Mouse (Mus musculus) megakaryocyte-erythroid progenitor cell, adult 5-6 weeks (primary cell): ENCODE measurements around the gene Uvrag. TPM values are rescaled to one million over a fixed set of nuclear protein-coding genes. Genes with fewer than 3 reads are reported as not detected.

Source experiments
- ATAC-seq: replicated peaks from 2 replicates; pipeline ENCODE4 v1.8.0; 2016; ENCODE audit warnings: mild to moderate bottlenecking, inconsistent platforms; ENCODE audit not compliant: severe bottlenecking, poor library complexity, low FRiP score, low TSS enrichment
- total RNA-seq, 2 experiments: library from RNA; stranded (forward) in 1 of 2; stranded (reverse) in 1 of 2; fragments of 200-1000, 215-1000 nt in 1 of 2; fragments of >200 nt in 1 of 2; fragmentation: Nextera tagmentation in 1 of 2; gene quantifications; 2 replicates each; pipeline ENCODE4 v1.2.3; 2014 to 2017

The Uvrag gene
- total RNA-seq, 2 experiments from 2014 or later, result 15.0 to 16.2 TPM

- no peak for ATAC-seq
Measured at GRCm38 (mm10) chr7:99168756-99169155, 27.8 kb upstream of the Uvrag start.

GRCm38 (mm10) chr7:99167939-99168338 is 27.0 kb upstream of the Uvrag start:
- no peak for ATAC-seq

DNA sequence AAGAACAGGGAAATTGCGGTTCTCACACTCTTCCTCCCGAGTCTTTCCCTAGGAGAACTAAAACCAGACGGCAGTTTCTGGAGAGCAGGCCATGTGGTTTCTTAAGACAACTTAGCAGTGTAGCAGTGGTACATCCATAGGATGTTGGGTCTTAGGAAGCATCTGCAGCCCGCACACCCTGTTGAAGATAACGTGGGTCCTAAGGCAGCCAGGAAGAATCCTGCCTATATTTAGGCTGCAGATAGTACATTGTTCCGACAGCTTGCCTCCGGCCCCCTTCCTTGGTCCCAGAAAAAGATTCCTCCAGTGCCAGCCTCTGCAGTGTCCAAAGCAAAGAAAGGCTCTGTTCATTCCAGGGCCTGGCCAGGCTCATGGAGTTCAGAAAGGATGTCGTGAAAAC is 25.2 kb upstream of the Uvrag start:
- no peak for ATAC-seq

GRCm38 (mm10) chr7:99164873-99165410 is 24.0 kb upstream of the Uvrag start:
- ATAC-seq, result no peak

- ATAC-seq, result no peak
Measured at GRCm38 (mm10) chr7:99162462-99162861, 21.5 kb upstream of the Uvrag start.

DNA sequence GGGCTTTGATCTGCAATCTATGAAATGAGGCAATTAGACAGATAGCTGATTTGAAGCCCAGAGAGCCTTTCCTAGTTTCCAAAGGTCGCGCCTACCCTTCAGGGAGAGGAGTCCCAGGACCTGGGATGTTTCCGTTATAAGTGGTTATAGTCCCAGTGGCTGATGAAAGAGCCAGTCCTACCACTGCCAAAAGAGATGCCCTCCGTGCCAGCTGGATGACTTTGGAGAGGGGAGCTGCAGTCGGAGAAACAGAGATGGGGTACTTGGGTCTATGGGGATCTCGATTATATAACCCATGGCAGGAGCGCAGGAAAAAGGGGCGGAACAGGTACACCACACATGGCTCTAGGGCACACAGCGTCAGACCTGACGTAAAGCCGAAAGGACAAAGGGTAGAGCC is 21.0 kb upstream of the Uvrag start:
- ATAC-seq, result no peak

- no peak for ATAC-seq
Measured at GRCm38 (mm10) chr7:99161529-99161928, 20.6 kb upstream of the Uvrag start.

DNA sequence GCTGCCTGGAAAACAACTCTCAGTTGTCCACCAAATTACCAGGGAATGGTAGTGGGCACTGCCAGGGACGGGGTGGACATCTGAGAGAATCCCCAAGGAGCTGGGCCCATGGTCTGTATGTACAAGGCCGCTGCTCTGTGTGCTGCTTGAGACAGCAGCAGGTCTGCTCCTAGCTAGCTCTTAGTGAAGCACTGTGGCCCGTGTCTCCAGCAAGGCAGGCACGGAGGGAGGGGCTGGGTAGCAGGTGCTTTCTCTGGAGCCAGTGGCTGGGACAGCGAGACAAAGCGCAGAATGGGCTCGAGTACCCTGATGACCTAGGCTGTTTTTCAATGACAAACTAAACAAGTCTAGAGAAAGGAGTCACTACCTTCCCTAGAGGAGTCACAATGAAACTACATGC is 20.1 kb upstream of the Uvrag start:
- ATAC-seq, result no peak

DNA sequence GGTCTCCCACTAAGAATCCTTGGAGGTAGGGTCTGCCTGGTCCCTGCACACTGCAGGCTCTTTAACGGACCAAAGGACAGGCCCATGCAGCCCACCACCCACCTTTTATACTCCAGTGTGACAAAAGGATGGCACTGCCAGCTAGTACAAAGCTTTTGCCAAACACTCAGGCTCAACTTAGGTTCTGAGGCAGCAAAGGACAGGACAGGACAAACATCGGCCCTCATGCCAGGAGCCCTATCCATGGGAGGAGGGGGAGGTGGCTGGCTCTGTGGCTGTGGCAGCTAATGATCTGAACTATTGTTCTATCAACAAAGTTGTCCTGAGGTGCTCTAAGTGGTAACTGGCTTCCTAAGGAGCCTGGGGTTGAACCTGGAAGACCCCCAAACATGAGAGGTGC is 18.5 kb upstream of the Uvrag start:
- no peak for ATAC-seq

DNA sequence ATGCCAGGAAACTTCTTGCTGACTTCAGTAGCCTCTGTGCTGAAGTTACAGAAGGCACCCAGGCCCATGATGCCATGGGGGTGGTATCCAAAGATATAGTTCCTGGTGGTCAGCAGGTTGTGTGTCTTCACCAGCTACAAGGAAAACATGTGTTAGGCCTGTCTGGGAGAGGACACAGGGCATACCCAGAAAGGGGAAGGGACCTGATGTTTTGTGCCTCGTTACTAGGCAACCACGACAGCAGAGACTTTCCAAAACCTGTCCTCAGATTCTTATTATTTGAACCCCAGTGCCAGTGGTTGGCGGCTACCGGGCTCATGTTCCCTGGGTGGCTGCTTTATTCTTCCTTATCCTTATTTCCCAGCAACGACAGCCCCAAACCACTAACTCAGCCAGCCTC is 18.0 kb upstream of the Uvrag start:
- ATAC-seq, result no peak

DNA sequence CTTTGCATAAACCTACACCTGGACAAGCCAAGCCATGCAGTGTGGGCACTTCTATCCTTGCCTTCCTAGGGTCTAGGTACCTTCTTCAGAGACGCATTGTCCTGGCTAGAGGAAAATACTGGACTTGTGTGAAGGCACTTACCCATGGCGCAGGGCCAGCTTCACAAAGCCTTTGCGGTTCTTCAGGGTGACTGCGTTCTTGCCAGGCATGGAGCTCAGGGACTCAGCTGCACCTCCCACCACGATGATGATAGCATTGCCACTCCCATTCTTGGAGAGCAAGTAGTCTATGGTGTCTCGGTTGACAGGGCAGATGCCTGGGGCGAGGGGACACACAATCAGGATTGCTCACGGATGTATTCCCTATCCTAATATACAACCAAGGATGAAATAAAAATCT is 17.1 kb upstream of the Uvrag start:
- ATAC-seq, result no peak

GRCm38 (mm10) chr7:99156737-99157136 is 15.8 kb upstream of the Uvrag start:
- ATAC-seq, result no peak

DNA sequence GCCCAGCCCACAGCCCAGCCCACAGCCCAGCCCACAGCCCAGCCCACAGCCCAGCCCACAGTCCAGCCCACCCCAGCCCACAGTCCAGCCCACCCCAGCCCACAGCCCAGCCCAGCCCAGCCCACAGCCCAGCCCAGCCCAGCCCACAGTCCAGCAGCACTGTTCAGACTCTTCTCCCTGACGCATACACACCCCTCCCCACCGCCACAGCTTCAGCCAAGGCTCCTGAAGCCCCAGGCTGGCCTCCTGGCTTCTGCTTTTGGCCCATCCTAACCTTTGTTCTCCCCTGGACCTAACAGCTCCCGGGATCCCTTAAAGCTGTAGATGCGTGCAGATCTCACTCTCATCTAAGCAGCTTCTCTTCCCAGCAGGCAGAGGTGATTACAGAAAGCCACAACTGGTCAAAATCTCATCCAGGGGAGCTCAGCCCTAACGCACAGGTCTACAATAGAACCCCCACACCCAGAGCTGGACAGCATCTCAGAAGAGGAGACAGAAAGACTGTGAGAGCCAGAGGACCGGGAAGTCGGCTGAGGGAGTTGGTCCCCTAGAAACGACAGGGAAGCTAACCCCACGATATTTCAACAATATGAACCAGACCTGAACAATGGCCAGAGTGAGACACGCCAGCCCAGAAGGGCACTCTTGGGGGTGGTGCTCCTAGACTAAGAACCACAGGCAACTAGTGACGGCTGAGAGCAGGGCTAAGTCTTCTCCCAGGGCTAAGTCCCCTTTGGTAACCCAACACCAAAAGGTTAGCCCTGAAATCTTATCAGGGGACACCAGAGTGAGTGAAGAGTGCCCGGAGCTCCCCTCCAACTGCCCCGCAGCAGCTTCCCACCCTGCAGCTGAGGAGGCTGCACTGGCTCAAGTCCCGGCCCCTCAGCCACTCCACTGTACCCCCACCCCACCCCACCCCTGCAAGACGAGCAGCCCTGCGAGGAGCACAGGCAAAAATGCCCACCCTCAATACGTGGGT is 14.7 kb upstream of the Uvrag start:
- peak; percentile 42 for ATAC-seq

GRCm38 (mm10) chr7:99154648-99155151 is 13.8 kb upstream of the Uvrag start:
- ATAC-seq, result no peak

DNA sequence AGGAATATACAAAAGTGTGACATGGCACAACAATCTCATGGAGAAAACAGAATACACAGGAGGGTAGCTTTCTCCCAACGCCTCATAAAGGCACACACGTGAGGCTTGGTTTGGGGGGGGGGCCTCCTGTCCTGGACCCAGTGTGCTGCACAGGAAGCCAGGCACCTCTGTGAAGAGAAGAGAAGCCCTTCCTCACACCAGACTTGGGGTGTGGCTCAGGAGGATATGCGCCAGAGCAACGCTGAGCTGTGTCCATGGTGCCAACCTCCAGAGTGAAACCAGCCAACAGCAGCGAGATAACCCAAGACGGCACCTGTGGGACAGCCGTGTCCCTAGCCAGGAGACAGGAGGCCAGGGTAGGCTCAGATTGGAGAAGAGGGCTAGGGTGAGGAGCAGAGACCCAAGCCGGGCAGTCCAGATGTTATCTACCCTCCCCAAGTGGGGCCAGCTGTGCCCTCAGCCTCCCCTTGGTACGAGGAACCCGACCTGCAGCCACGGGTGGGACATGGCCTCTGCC is 12.8 kb upstream of the Uvrag start:
- 0 out of 2 replicates have a peak, but pooled peaks have one; percentile 32 for ATAC-seq

- ATAC-seq, result no peak
Measured at GRCm38 (mm10) chr7:99152756-99153155, 11.8 kb upstream of the Uvrag start.

DNA sequence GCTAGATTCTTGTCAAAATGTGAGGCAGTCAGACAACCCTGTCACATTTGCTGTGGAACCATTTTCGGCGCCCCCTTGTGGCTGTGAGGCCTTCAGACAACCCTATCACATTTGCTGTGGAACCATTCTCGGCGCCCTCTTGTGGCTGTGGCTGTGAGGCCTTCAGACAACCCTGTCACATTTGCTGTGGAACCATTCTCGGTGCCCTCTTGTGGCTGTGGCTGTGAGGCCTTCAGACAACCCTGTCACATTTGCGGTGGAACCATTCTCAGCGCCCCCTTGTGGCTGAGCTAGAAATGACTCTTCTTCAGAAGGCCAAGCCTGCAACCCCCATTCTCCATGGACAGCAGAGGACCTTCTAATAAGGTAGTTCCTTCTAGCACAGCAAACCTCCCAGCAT is 10.4 kb upstream of the Uvrag start:
- peak; percentile 91 for ATAC-seq

DNA sequence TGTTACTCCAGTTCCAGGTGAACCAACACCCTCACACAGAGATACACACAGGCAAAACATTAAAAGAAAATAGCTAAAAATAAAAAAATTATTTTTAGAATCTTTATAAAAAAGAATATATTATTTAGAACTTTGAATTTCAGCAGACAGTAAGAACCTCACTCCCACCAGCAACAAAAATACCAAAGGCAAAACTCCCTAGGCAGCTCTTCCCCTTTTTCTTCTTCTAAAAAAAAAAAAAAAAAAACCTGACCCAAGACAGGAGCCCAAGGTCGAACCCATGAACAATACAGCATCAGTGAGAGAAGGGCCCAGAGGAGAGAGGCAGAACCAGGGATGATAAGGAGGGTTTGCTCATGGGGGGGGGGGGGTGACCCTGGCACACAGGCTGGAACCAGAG is 8.1 kb upstream of the Uvrag start:
- no peak for ATAC-seq

DNA sequence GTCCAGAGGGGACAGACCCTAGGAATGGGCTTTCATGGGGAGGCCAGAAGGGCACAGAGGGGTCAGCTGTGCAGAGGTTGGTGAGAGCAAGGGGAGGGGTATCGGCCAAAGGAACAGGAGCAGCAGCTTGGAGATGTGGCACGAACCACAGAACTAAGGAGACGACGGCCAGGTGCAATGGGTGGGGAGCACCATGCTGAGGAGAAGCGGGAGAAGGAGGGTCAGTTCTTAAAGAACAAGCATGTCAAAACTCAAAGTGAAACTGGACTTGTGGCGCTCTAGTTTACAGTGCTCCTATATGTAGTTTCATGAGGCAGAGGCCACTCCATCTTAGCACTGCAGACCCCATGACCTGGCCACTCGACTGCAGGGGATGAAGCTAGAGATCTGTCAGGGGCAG is 6.6 kb upstream of the Uvrag start:
- no peak for ATAC-seq

DNA sequence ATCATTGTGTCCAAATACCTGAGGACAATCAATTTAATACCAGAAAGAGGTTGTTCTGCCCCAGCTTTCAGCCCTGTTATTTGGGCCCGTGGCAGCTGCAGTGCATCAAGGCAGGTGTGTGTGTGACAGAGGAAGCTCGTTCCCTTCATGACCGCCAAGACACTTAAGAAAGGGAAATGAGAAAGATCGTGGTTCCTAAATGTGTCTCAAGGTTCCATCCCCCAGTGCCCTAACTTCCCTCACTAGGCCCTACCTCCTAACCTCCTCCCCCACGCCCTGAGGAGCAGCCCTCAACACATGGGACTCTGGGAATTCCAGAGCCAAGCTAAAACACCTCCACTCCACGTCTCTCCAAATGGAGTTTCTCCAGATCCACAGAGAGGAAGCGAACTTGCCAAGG is 6.0 kb upstream of the Uvrag start:
- ATAC-seq, result no peak

- no peak for ATAC-seq
Measured at GRCm38 (mm10) chr7:99146011-99146410, 5.1 kb upstream of the Uvrag start.
